Mouse (Mus musculus) left cerebral cortex, postnatal 10 days (tissue): ENCODE results near the gene Olfr689. TPM values are rescaled to one million over a fixed set of nuclear protein-coding genes. Genes with fewer than 3 reads are reported as not detected.
"Not testable (repeated sequence)": the region's sequence is repeated elsewhere in the genome, so short reads cannot be mapped to it uniquely, and the experiment has no call there.

ENCODE experiments used
- DNase-seq, 2 experiments: peaks; one replicate each; pipeline ENCODE4 v3.0.0; 2021 to 2022; ENCODE audit warnings: low spot score in 2 of 2, mixed read lengths in 1 of 2; ENCODE audit errors: extremely low spot score in 1 of 2
- intact Hi-C: fragments of 180-260 bp; cut with DNase I; formaldehyde crosslinking; loops from one replicate; pipeline ENCODE4 v1.15.1; 2025
- total RNA-seq, 2 experiments: library from RNA; stranded (reverse); gene quantifications; 2 replicates each; pipeline ENCODE4 v1.2.3; 2021

Olfr689 gene
- total RNA-seq: not detected

GRCm38 (mm10) chr7:105310865-105311264, at the start of gene Olfr689:
Gene Olfr689, plus strand, starts transcription at chr7:105311165.
- DNase-seq: no peak
- intact Hi-C loops: no loop called here

GRCm38 (mm10) chr7:105272426-105272825, 38.5 kb upstream of the Olfr689 start:
- intact Hi-C loops: no loop called here
- DNase-seq: no peak

GRCm38 (mm10) chr7:105287795-105288194, 23.2 kb upstream of the Olfr689 start, which contains the start of gene Olfr688:
Gene Olfr688, plus strand, starts transcription at chr7:105288095.
- DNase-seq: no peak
- intact Hi-C loops: no loop called here

GRCm38 (mm10) chr7:105290051-105290450, 20.9 kb upstream of the Olfr689 start:
- DNase-seq: no peak
- intact Hi-C loops: no loop called here

GRCm38 (mm10) chr7:105325302-105325701, 14.3 kb downstream of the Olfr689 start:
- intact Hi-C loops: loop anchor here (10.0 kb wide), 1 partner anchor 141 kb away; the partner anchor contains the start of gene Olfr685
- no peak for DNase-seq

GRCm38 (mm10) chr7:105334004-105334403, 23.0 kb downstream of the Olfr689 start, which contains the start of gene Olfr690:
Gene Olfr690, minus strand, starts transcription at chr7:105334104.
- intact Hi-C loops: no loop called here
- DNase-seq: no peak

GRCm38 (mm10) chr7:105342170-105342569, 31.2 kb downstream of the Olfr689 start, which contains the start of gene Olfr691:
Gene Olfr691, minus strand, starts transcription at chr7:105342270.
- intact Hi-C loops: no loop called here
- DNase-seq: no peak

GRCm38 (mm10) chr7:105342752-105343151, 31.8 kb downstream of the Olfr689 start:
- no peak for DNase-seq
- intact Hi-C loops: no loop called here

- intact Hi-C loops: not testable (repeated sequence)
Measured at GRCm38 (mm10) chr7:105356064-105356463, 45.1 kb downstream of the Olfr689 start.

GRCm38 (mm10) chr7:105356487-105356886, 45.5 kb downstream of the Olfr689 start:
- intact Hi-C loops, DNase-seq: not testable (repeated sequence)

More at GRCm38 (mm10) chr7:105356064-105356463, 45.1 kb downstream of the Olfr689 start:
- not testable (repeated sequence) for DNase-seq

GRCm38 (mm10) chr7:105361713-105362112, 50.7 kb downstream of the Olfr689 start:
- intact Hi-C loops: no loop called here
- DNase-seq: no peak

- intact Hi-C loops: no loop called here
- no peak for DNase-seq
Measured at GRCm38 (mm10) chr7:105367268-105367667, 56.3 kb downstream of the Olfr689 start.

GRCm38 (mm10) chr7:105367930-105368329, 57.0 kb downstream of the Olfr689 start, which contains the start of gene Olfr692:
Gene Olfr692, plus strand, starts transcription at chr7:105368230.
- intact Hi-C loops: no loop called here
- no peak for DNase-seq

GRCm38 (mm10) chr7:105368521-105368920, 57.6 kb downstream of the Olfr689 start:
- DNase-seq: no peak
- intact Hi-C loops: no loop called here

Other genes starting within 250 kb of the Olfr689 start
- gene Olfr678, start 246.7 kb upstream of the Olfr689 start, total RNA-seq: not detected
- gene Olfr679, start 230.0 kb upstream of the Olfr689 start, total RNA-seq: not detected
- gene Olfr680-ps1, start 218.3 kb upstream of the Olfr689 start, total RNA-seq: not detected
- not detected for gene Olfr681, start 194.3 kb upstream of the Olfr689 start, total RNA-seq
- gene Olfr683, start 164.2 kb upstream of the Olfr689 start, total RNA-seq: not detected
- not detected for gene Olfr684, start 147.5 kb upstream of the Olfr689 start, total RNA-seq
- gene Olfr685, start 125.2 kb upstream of the Olfr689 start, total RNA-seq: not detected
- not detected for gene Olfr686, start 103.7 kb upstream of the Olfr689 start, total RNA-seq
- gene Olfr688, start 23.1 kb upstream of the Olfr689 start, total RNA-seq: not detected
- under 1 TPM; 0.32 to 0.61 TPM for gene Olfr690, start 22.9 kb downstream of the Olfr689 start, total RNA-seq
- gene Olfr691, start 31.1 kb downstream of the Olfr689 start, total RNA-seq: under 1 TPM; 0.36 to 0.39 TPM
- not detected for gene Olfr692, start 57.1 kb downstream of the Olfr689 start, total RNA-seq
- gene Gm5901, start 63.9 kb downstream of the Olfr689 start, total RNA-seq: not detected
- gene Fam160a2, start 88.9 kb downstream of the Olfr689 start, total RNA-seq: 10 to 100 TPM; 67.7 to 71.4 TPM
- gene Cnga4, start 93.4 kb downstream of the Olfr689 start, total RNA-seq: under 1 TPM; 0.36 to 0.43 TPM
- gene Cckbr, start 114.6 kb downstream of the Olfr689 start, total RNA-seq: 10 to 100 TPM; 28.8 to 35.4 TPM
- 10 to 100 TPM; 11.1 to 13.4 TPM for gene Cavin3, start 171.1 kb downstream of the Olfr689 start, total RNA-seq
- gene Smpd1, start 243.2 kb downstream of the Olfr689 start, total RNA-seq: 100 to 1,000 TPM in 1 of 2 experiments, 10 to 100 TPM in 1; 99.5 to 101 TPM